Comparison of ENCODE assay signal across 12 mouse cellular contexts in the genomic region with DNA sequence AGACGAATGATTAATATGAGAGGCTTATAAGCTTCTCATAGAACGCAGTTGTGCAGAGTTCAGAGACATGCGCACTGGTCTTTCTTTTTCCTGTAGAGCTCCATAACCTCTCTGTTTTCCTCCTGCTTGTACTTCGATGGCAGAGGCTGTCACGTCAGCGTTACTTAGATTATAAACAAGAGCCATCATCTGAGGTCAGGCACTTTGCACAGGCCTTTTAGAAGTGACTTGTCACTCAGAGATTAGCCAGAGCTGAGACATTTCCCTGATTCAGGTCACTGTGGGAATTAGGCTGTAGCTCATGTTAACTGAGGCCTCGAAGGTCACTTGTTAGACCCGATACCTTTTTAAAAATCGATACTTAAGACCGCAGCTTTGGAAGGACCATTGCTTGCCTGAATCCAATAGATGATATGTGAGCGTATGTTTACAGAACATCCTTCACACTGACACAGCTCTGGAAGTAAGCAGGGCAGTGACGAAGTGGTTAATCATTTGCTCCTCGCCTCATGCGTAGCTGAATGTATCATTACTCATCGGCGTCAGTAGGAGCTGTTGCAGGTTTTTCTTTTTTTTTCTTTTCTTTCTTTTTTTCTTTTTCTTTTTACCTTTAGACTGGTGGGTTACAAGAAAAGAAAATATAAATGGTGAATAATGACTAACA.
DNase-seq lines count a peak whose midpoint lies in the region; ATAC-seq lines count a peak whose summit lies in the region.
"Had no signal": no experiment of that assay in that cellular context is flagged by ENCODE, and none has a peak within 500 bp of the region (broad histone marks: within the 10 kb centered on the region; RNA-seq: fewer than 3 reads in every experiment).

No protein-coding gene starts in this region.

- H3K4me2 ChIP-seq in neural tube, embryonic 12.5 days (replicated peaks): no peak overlapping the region
- peak overlapping the region; percentile 14 for H3K4me2 ChIP-seq in kidney, embryonic 16.5 days (replicated peaks; ENCODE audit: low read depth, low read length)
- H3K4me2 ChIP-seq: liver, embryonic 13.5 days had no signal

- no peak overlapping the region for H3K9ac ChIP-seq in neural tube, embryonic 12.5 days
- no peak overlapping the region for H3K9ac ChIP-seq in kidney, embryonic 16.5 days (replicated peaks; ENCODE audit: low read length)
- H3K9ac ChIP-seq: liver, embryonic 13.5 days had no signal

- H3K4me1 ChIP-seq in neural tube, embryonic 12.5 days: no peaks in the 10 kb centered on the region
- no peaks in the 10 kb centered on the region for H3K4me1 ChIP-seq in kidney, embryonic 16.5 days (ENCODE audit: insufficient read depth, low read length)
- H3K4me1 ChIP-seq: liver, embryonic 13.5 days; megakaryocyte, embryonic 14.5 days had no signal

- H3K36me3 ChIP-seq in neural tube, embryonic 12.5 days: no peaks in the 10 kb centered on the region
- no peaks in the 10 kb centered on the region for H3K36me3 ChIP-seq in kidney, embryonic 16.5 days (ENCODE audit: insufficient read depth, low read length)
- H3K36me3 ChIP-seq: liver, embryonic 13.5 days had no signal

- peak; percentile 56 for DNase-seq in heart, adult 11 months
- DNase-seq in heart, adult 18-20 months: no peak
- DNase-seq in neural tube, embryonic 10.5 days (ENCODE audit: extremely low spot score, low spot score): no peak
- no peak for DNase-seq in frontal cortex, adult 2 months (ENCODE audit: extremely low spot score in 1 of 2, low spot score in 1 of 2)
- no peak for DNase-seq in left cerebral cortex, adult 8-10 months (ENCODE audit: low spot score in 2 of 2)
- DNase-seq: liver, embryonic 13.5 days; right cerebral cortex, postnatal 14 days had no signal

- ATAC-seq in neural tube, embryonic 12.5 days (ENCODE audit: low FRiP score, low read depth): 0 out of 2 replicates have a peak, but pooled peaks have one; percentile 41
- ATAC-seq in kidney, embryonic 16.5 days (ENCODE audit: low FRiP score, low TSS enrichment): peak; percentile 73; the same call in 1 of the 2 replicates
- no peak for ATAC-seq in cerebellum, adult (ENCODE audit: insufficient number of reproducible peaks, low FRiP score, low TSS enrichment)

- no peaks in the 10 kb centered on the region for H3K9me3 ChIP-seq in neural tube, embryonic 12.5 days
- no peaks in the 10 kb centered on the region for H3K9me3 ChIP-seq in kidney, embryonic 16.5 days (ENCODE audit: low read length)
- H3K9me3 ChIP-seq: liver, embryonic 13.5 days had no signal

- 69% methylated on average over 16 of the region's 16 CpGs for WGBS in neural tube, embryonic 12.5 days
- WGBS in kidney, embryonic 16.5 days: 34% methylated on average over 16 of the region's 16 CpGs

- no peak overlapping the region for H3K4me3 ChIP-seq in neural tube, embryonic 12.5 days
- no peak overlapping the region for H3K4me3 ChIP-seq in kidney, embryonic 16.5 days (ENCODE audit: low read length)
- H3K4me3 ChIP-seq: left cerebral cortex, adult 2 months; liver, embryonic 13.5 days; megakaryocyte, embryonic 14.5 days had no signal

- no peaks in the 10 kb centered on the region for H3K27me3 ChIP-seq in neural tube, embryonic 12.5 days (replicated peaks)
- H3K27me3 ChIP-seq in kidney, embryonic 16.5 days (ENCODE audit: insufficient read depth, low read length): no peaks in the 10 kb centered on the region
- H3K27me3 ChIP-seq: liver, embryonic 13.5 days; megakaryocyte, embryonic 14.5 days had no signal

- H3K27ac ChIP-seq in neural tube, embryonic 12.5 days: no peak overlapping the region
- H3K27ac ChIP-seq in kidney, embryonic 16.5 days (ENCODE audit: low read length): no peak overlapping the region
- H3K27ac ChIP-seq: left cerebral cortex, adult 2 months; liver, embryonic 13.5 days had no signal
